9 mouse cellular contexts compared by ENCODE assay signal in the genomic region with DNA sequence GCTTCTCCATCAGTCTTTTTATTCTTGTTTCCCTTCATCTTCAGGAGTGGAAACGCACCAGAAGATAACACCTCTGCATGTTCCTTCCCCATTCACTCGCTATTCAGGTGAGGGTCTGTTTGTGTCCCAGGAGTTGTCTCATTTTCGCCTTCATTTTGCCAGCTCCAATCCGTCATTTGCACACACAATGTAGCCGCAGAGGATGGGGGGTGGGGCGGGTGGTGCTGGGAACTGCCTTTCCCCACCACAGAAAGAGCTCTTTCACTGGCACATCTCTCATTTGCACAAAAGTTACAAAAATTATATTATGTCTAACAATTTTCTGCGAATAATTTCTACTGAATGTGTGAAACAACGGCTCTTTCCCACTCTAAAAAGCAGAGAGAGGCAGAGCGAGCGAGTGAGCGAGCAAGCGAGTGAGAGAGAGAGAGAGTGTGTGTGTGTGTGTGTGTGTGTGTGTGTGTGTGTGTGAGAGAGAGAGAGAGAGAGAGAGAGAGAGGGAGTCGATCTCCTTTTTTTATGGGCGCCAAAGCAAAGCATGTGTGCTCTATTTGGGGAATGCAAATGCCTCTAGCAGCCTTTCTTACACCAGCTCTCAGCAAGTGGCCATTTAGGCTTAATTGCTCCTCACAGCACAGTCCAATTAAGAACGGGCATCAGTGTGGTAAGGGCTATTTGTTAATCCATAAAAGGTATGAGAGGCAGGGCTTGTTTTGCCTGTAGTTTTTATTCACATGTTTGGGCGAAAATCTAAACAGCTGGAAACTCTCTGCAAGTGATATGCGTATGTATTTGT.
DNase-seq lines count a peak whose midpoint lies in the region; ATAC-seq and TF ChIP-seq lines count a peak whose summit lies in the region.
"Had no signal": no experiment of that assay in that cellular context is flagged by ENCODE, and none has a peak within 500 bp of the region (broad histone marks: within the 10 kb centered on the region; RNA-seq: fewer than 3 reads in every experiment).

No protein-coding gene starts in this region.

- H3K27ac ChIP-seq in left cerebral cortex, adult 2 months, result peak overlapping the region; percentile 16; the same call in 1 of the 2 replicates
- no peak overlapping the region for H3K27ac ChIP-seq in hindbrain, postnatal 0 days
- no peak overlapping the region; the same call in 1 of the 2 replicates for H3K27ac ChIP-seq in neural tube, embryonic 15.5 days (replicated peaks)
- no peak overlapping the region for H3K27ac ChIP-seq in liver, embryonic 12.5 days
- H3K27ac ChIP-seq: liver, embryonic 15.5 days had no signal

- peak; percentile 41 to 46 for DNase-seq in cerebellum, postnatal 10 days
- no peak for DNase-seq in cerebellum, postnatal 36 days
- peak in 1 of 2 experiments; percentile 16 for DNase-seq in left cerebral cortex, adult 2 months (ENCODE audit: extremely low spot score in 1 of 2, low spot score in 2 of 2)
- no peak for DNase-seq in left cerebral cortex, adult 9 months (ENCODE audit: low spot score in 2 of 2)
- peak; percentile 54 for DNase-seq in hindbrain, postnatal 0 days (ENCODE audit: low spot score)
- no peak for DNase-seq in lung, postnatal 4 days

- peak overlapping the region; percentile 28; the same call in 1 of the 2 replicates for H3K9ac ChIP-seq in hindbrain, postnatal 0 days (replicated peaks; ENCODE audit: low read length)
- H3K9ac ChIP-seq in neural tube, embryonic 15.5 days (replicated peaks), result peak overlapping the region; percentile 26
- H3K9ac ChIP-seq in liver, embryonic 12.5 days, result no peak overlapping the region
- H3K9ac ChIP-seq: liver, embryonic 15.5 days had no signal

- no peak for ATAC-seq in hindbrain, postnatal 0 days
- peak; percentile 84 for ATAC-seq in neural tube, embryonic 15.5 days (ENCODE audit: low FRiP score)
- ATAC-seq in liver, embryonic 12.5 days, result no peak

- 20% methylated on average over 17 of the region's 17 CpGs for WGBS in hindbrain, postnatal 0 days
- WGBS in neural tube, embryonic 15.5 days, result 9% methylated on average over 16 of the region's 17 CpGs
- 34% methylated on average over 17 of the region's 17 CpGs for WGBS in liver, embryonic 12.5 days (ENCODE audit: insufficient replicate concordance)

- H3K4me1 ChIP-seq in hindbrain, postnatal 0 days (ENCODE audit: insufficient read depth, low read length), result 0 out of 2 replicates have a peak, but pooled peaks cover 5% of the 10 kb centered on the region
- H3K4me1 ChIP-seq in neural tube, embryonic 15.5 days, result peaks cover 20% of the 10 kb centered on the region
- no peaks in the 10 kb centered on the region for H3K4me1 ChIP-seq in liver, embryonic 12.5 days
- H3K4me1 ChIP-seq: liver, embryonic 15.5 days had no signal

- H3K9me3 ChIP-seq in hindbrain, postnatal 0 days (ENCODE audit: low read length), result no peaks in the 10 kb centered on the region
- H3K9me3 ChIP-seq in neural tube, embryonic 15.5 days (replicated peaks), result no peaks in the 10 kb centered on the region
- H3K9me3 ChIP-seq in liver, embryonic 12.5 days (replicated peaks), result no peaks in the 10 kb centered on the region
- H3K9me3 ChIP-seq: liver, embryonic 15.5 days had no signal

- H3K4me3 ChIP-seq in left cerebral cortex, adult 2 months, result peak overlapping the region; percentile 33
- peak overlapping the region; percentile 23 for H3K4me3 ChIP-seq in hindbrain, postnatal 0 days (ENCODE audit: low read length)
- peak overlapping the region; percentile 25 for H3K4me3 ChIP-seq in neural tube, embryonic 15.5 days (replicated peaks)
- H3K4me3 ChIP-seq in liver, embryonic 12.5 days, result no peak overlapping the region
- H3K4me3 ChIP-seq: liver, embryonic 15.5 days had no signal

- no peaks in the 10 kb centered on the region for H3K27me3 ChIP-seq in hindbrain, postnatal 0 days (ENCODE audit: insufficient read depth, low read length)
- H3K27me3 ChIP-seq in neural tube, embryonic 15.5 days (replicated peaks), result no peaks in the 10 kb centered on the region; the same call in 1 of the 2 replicates
- H3K27me3 ChIP-seq in liver, embryonic 12.5 days (replicated peaks), result peaks cover 16% of the 10 kb centered on the region
- H3K27me3 ChIP-seq: liver, embryonic 15.5 days had no signal

- H3K4me2 ChIP-seq in hindbrain, postnatal 0 days (ENCODE audit: low read depth, low read length), result peak overlapping the region; percentile 52
- peak overlapping the region; percentile 54 for H3K4me2 ChIP-seq in neural tube, embryonic 15.5 days
- H3K4me2 ChIP-seq in liver, embryonic 12.5 days, result no peak overlapping the region
- H3K4me2 ChIP-seq: liver, embryonic 15.5 days had no signal

- H3K36me3 ChIP-seq in hindbrain, postnatal 0 days (ENCODE audit: insufficient read depth, low read length), result no peaks in the 10 kb centered on the region
- no peaks in the 10 kb centered on the region for H3K36me3 ChIP-seq in neural tube, embryonic 15.5 days
- no peaks in the 10 kb centered on the region for H3K36me3 ChIP-seq in liver, embryonic 12.5 days
- H3K36me3 ChIP-seq: liver, embryonic 15.5 days had no signal

- intact Hi-C loops in left cerebral cortex, adult 2 months (cut with DNase I), result loop anchor here (2.0 to 10.0 kb wide), 2 partner anchors 38 to 898 kb away; no protein-coding TSS in a partner anchor

- TF ChIP-seq CTCF in left cerebral cortex, adult 2 months (IDR thresholded peaks at IDR 0.05), result no peak
- TF ChIP-seq CTCF in hindbrain, postnatal 0 days (IDR thresholded peaks at IDR 0.05; ENCODE audit: low read depth), result no peak

Comparison
In these comparisons a context has a peak if more than half of its experiments do, and no peak if none do; other contexts are left out.
1. DNase-seq: peak in cerebellum, postnatal 10 days (2 of 2) and hindbrain, postnatal 0 days (single experiment); none in cerebellum, postnatal 36 days (0 of 2), left cerebral cortex, adult 9 months (0 of 2) and lung, postnatal 4 days (0 of 2).